Mouse (Mus musculus) urinary bladder, postnatal 25 days (tissue): Measurements from ENCODE around the gene Cnpy1.

Source experiments
- DNase-seq: peaks from one replicate; pipeline ENCODE4 v3.0.0; 2022; ENCODE audit warnings: low spot score

Cnpy1 gene

GRCm38 (mm10) chr5:28191201-28192098, 54.2 kb downstream of the Cnpy1 start:
- no peak for DNase-seq

GRCm38 (mm10) chr5:28179237-28179790, 66.3 kb downstream of the Cnpy1 start:
- no peak for DNase-seq

DNA sequence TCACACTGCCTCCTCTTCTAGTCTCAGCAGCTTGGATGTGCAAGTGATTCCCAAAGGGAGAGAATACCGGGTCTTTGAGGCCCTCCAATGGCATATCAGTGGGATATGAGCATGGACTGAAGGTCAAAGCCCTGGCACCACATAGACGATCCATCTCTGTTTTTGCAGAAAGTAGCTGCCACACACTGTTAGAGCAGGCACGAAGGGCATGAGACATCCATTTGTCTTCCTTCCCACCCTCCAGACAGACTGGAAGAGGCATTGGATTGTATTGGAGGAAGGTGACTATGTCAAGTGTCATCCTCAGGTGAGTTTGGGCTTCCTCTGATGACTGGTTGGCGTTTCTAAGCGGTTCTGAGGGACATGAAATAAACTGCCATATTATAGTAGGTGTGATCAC, 67.3 kb downstream of the Cnpy1 start:
- DNase-seq, result no peak

- no peak for DNase-seq
These were observed 69.0 kb downstream of the Cnpy1 start for GRCm38 (mm10) chr5:28176585-28176984.

GRCm38 (mm10) chr5:28176023-28176422, 69.6 kb downstream of the Cnpy1 start:
- DNase-seq, result no peak

- DNase-seq, result no peak
These were observed 70.1 kb downstream of the Cnpy1 start for GRCm38 (mm10) chr5:28175570-28175919.

DNA sequence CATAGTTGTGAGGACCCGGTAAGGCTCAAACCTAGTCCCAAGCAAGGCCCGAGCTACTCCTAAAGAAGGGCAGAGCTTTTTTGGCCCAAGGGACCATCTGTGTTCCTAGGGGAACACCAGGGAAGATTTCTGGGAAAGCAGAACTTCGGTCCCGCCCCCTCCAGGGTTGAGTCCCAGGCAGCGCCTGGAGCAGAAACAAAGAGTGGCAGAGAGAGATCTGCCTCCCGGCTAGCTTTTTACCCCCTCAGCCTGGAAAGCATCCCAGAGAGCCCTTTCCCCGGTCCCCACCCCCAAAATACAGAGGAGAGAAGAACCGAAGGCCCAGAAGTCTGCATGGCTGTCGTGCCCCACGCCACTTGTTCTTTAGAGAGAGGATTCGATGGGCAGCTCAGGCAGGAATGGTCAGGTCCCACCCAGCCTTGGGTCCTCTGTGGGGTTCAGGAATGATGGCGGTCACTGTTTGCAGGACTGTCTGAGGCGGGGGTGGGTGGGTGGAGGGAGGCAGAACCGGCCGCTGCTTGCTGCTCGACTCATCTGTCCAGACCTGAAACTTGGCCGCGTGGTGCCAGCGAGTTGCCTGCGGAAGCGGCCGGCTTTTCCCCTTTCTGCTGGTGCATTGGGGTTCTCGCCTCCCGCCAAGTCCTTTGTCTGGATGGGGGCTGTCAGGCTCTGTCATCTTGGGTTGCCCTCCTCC, 70.6 kb downstream of the Cnpy1 start:
- DNase-seq, result no peak

DNA sequence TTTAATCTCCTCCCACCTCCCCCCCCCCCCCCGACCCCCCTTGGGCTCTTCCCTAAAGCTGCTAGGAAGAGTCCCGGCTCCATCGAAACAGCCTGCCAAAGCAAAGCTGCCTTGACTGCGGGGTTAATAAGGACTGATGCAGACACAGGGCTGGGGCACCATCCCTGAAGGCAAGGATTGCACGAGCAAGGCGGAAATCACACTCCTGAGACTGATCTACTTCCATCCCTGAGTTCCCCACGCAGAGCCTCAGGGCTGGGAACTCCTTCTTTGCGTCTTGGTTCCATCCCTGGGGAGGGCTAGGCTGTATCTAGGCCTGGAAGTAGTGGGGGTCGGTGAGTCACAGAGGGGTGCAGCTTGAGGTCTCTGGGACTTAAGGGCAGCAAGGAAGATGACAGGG, 71.5 kb downstream of the Cnpy1 start:
- DNase-seq, result no peak

DNA sequence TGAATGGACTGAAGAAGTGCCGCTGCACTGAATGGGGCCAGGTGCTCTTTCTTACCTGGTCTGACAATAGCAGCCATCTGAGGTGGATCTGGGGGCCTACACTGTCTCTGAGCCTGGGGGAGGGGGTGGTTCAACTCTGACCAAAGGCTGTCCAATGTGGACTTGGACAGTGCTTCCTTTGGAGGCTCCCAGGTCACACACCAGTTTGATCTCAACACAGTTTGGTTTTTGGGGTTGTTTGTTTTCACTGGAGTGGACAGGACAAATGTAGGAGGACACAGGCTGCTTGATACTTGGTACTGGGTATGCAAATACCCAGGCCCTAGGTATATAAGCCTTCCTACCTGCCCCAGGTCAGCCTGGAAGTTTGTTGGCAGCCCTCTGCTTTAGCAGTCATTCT, 71.9 kb downstream of the Cnpy1 start:
- no peak for DNase-seq

DNA sequence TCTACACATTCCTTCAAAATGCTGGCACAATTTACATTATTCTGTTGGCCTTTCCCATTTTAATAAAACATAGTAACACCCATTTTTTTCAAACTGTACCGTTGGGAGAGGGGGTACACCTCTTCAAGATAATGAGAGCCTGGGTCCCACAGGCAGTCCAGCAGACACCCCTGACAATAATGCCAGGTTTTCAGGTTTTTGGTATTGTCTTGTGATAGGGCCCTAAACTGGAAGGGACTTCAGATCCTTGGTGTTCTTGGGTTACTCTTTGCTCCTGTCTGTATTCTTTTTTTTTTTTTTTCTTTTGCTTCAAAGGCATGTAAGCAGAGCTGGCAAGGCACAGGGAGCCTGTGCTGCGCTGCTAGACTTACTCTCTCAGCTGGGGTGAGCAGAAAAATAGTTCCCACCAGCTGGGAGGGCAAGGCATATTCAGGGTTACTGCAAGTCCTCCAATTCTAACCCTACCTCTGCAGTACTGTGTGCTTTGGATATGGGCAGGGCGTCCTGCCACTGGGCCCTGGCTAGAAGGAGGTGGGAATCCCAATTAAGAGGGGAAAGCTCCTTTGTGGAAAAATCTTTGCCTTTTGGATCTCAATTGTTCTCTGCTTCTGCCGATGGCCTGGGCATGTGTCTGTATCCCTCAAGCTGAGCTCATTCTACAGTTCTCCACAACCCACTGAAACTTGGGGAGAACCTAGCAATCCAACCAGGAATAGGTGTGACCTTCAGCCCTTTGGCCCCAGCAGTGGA, 72.5 kb downstream of the Cnpy1 start:
- no peak for DNase-seq

DNA sequence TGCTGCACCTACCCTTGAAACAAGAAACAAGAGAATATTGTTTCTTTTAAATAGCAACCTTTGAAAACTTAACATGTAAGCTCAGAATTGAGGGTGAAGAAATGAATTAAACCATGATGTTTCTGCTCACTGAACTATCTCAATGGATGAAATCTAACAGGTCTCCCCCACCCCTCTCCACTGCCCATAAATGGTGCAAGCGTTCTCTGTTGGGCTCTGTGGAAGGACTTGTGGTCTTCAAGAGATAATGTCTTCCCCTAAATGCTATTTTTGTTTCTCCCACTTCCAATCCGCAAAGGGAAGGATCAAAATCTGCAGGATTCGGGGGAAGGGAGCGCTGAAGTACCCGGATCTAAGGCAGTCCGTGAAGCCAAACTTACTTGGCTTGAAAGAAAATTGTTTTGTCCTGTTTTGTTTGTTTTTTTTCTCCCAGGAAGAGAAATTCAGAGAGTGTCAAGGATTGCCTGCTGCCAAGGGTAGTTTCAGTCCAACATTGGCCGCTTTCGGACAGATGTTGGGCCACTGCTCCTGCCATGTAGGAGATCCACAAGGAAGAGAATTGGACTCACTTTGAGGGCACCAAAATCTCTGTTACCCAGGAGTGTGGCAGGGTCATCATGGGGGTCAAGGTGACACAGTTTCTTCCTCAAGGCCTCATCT, 73.2 kb downstream of the Cnpy1 start:
- no peak for DNase-seq

GRCm38 (mm10) chr5:28171667-28172066, 73.9 kb downstream of the Cnpy1 start:
- DNase-seq, result no peak

GRCm38 (mm10) chr5:28170892-28171291, 74.7 kb downstream of the Cnpy1 start:
- no peak for DNase-seq

GRCm38 (mm10) chr5:28170081-28170480, 75.5 kb downstream of the Cnpy1 start:
- DNase-seq, result no peak

DNA sequence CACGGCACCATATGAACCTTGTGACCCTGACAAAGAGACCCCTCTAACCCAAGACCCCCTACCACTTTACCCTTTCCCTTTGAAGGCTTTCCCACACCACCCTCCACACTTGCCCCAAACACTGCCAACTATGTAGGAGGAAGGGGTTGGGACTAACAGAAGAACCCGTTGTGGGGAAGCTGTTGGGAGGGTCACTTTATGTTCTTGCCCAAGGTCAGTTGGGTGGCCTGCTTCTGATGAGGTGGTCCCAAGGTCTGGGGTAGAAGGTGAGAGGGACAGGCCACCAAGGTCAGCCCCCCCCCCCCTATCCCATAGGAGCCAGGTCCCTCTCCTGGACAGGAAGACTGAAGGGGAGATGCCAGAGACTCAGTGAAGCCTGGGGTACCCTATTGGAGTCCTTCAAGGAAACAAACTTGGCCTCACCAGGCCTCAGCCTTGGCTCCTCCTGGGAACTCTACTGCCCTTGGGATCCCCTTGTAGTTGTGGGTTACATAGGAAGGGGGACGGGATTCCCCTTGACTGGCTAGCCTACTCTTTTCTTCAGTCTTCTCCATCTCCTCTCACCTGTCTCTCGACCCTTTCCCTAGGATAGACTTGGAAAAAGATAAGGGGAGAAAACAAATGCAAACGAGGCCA, 76.3 kb downstream of the Cnpy1 start:
- no peak for DNase-seq

- no peak for DNase-seq
These were observed 77.1 kb downstream of the Cnpy1 start for GRCm38 (mm10) chr5:28168253-28169165.

DNA sequence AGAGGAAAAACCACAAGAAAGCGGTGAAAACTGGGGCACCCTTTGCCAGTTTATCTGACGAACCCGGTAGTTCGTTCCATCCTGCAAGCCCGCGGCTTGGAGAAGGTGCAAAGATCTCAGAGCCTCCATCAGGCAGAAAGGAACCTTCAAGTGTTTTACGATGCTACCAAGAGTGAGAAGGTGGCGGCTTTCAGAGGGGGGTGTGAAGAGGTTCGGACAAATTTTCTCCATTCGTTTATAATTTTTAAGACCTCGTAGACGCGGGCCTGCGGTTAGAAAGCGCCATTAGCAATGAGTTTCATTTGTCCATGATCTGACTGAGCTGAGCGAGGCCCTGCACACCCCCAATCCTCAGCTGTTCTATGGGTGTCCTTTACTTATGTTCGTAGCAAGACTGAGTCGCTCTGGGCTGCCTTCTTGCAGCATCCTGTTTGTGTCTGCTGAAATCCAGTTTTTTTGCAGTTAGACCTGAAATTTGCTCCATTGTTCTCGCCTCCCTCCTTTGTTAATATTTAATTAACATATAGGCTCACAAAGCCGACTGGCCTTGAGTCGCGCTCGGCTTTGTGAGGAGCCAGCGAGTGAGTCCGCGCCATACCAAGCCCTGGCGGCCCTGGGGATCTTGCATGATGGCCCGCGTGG, 77.9 kb downstream of the Cnpy1 start:
- DNase-seq, result no peak

- no peak for DNase-seq
These were observed 79.1 kb downstream of the Cnpy1 start for GRCm38 (mm10) chr5:28166256-28167231.
